Mouse (Mus musculus) CD4-positive, CD25-positive, alpha-beta regulatory T cell, adult 4 months (primary cell): ENCODE measurements at regions not wholly inside any gene's neighbourhood (a gene's known extent, or its start where the extent isn't known, plus 50 kb on each side); places are given as distances from the start of the nearest gene placed in this dataset.

Source experiments
- ATAC-seq: one replicate; pipeline ENCODE4 v1.8.0; 2017

DNA sequence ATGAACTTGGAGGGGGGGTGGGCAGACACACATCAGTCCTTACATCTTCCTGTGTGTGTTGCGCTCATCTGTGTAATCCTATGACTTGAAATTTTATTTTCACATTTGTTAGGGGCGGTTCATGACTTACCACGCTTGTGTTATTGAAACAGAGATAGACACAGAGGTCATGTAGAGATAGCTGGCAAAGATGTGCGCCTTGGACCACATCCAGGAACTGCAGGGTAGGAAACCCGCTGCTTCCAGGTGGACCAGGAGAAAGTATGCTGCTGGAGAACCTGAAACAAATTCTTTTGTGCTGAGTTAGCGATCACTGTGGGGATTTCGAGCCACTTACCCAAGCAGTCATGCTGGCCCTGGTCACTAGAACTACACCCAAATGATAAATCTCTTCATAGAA, 89.1 kb downstream of the Kcnj2 start:
- no peak for ATAC-seq

DNA sequence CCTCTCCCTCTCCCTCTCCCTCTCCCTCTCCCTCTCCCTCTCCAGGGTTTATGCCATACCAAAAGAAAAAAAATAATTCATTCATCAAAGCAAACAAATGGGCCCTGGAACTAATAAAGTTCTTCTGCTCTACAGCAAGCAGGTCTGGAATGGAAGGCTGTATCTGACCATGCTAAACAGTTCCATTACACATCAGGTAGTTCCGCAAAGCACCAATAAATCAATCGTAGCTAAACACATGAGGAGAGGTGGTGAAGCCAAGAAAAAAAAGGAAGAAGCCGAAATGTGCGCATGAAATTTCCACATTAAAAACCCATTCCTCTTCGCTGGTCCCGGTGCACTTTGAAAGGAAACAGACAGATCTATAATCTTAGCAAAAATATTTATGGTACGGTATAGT, 89.8 kb downstream of the Kcnj2 start:
- no peak for ATAC-seq

DNA sequence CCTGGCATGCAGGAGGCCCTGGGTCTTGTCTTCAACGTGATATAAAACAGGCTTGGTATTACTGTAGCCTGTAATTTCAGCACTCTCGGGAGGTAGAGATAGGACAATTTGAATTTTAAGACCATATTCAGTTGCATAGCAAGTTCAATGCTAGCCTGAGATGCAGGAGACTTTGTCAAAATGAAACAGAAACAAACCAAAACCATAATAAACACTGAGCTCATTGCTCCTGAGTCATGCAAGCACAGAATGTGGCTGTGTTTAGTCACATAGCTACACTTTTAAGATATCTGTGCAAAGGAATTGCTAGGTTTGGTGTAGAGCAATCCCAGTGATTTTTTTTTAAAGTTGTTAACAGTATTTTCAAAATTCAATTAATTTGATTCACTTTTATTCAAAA, 93.3 kb downstream of the Kcnj2 start:
- ATAC-seq, result no peak

DNA sequence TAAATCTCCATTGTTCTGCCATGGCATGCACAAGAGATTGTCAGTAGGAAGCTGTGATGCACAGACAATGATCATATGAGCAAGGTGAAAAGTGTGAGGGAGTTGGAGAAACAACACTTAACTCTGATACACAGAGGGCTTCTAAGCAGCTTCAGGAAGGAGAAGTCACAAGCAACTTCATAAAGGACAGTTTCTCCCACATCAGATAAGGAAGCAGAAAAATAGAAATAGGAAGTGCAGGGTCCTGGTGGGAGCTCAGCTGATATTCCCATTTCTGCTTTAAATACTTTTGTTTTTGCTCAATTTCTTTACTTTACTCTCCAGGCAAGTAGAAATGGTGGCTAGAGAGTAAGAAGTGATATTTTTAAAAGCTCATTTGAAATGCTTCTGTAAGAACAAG, 98.9 kb downstream of the Kcnj2 start:
- no peak for ATAC-seq

DNA sequence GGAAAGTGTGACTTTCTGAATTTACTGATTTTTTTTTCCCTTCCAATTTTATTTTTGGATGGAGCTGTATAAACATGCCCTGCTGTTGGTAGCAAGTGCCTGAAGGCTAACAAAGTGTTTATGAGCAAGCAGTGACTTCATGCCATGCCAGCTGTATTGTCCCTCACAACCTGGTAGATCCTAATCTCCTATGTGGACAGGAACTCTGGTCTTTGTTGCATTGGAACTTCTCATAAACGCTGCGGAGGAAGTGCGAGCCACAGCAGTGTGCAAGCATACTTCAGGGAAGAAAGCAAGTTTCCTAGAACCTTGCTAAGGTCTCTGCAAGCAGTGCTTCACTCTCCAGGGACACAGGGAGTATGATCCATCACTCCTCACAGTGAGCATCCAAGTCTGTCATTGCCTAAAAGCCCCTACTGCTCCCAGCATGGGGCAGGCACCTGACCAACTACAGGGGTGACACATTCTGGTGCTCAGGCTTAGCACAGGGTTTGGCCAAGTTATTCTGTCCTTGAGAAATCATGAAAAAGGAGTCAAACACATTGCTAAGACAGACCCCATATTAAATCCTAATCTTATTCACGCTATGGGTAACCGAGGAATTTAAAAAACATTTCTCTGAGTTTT, 104.3 kb downstream of the Kcnj2 start:
- no peak for ATAC-seq

DNA sequence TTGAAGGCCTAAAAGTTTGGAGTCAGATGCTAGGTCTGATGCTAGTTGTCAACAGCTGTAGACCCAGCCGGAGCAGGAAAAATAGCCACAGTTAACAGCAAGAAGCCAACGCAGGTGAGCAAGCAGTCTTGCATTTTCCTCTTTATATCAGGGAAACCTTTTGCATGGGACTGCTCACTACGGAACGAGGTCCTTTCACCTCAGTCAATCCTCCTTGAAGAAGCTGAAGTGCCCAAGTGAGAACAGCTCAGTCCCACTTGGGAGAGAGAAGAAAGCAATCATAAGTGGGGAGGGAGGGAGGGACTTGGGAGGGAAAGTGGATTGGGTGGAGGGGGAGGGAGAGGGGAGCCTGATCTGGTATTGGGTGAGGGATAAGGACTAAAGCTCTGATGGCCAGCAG, 107.6 kb downstream of the Kcnj2 start:
- no peak for ATAC-seq

DNA sequence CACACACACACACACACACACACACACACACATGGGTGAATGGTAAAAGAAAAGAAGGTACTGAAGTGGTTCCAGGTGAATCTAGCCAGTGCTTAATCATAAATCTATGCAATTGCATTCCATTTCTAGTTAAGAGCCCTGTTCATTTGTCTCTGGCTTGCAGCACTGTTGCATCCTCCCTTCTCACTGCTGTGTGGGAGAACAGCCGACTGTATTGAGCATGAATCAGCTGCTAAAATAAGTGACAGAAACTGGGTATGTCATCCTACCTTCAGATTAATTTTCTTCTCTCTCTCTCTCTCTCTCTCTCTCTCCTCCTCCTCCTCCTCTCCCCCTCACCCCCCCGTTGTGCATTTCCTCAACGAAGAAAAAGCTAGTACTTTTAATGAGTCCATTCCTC, 109.6 kb downstream of the Kcnj2 start:
- no peak for ATAC-seq

DNA sequence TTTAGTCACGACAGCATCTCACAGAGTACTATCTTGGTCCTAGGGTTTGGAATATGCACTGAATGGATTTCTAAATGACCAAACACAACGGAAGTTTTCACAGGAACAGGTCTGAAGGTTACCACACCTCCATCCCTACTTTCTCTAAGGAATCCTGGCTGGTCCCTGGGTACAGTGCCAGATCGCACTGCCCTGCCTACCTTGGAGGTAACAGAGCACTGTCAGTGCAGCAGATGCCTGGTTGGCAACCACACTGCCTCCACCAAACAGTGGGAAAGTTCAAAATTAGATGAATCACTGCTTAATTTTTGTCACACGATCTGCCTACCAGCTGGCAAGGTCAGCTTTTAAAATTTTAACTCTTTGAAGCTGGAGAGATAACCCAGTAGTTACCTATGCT, 111.6 kb downstream of the Kcnj2 start:
- no peak for ATAC-seq

DNA sequence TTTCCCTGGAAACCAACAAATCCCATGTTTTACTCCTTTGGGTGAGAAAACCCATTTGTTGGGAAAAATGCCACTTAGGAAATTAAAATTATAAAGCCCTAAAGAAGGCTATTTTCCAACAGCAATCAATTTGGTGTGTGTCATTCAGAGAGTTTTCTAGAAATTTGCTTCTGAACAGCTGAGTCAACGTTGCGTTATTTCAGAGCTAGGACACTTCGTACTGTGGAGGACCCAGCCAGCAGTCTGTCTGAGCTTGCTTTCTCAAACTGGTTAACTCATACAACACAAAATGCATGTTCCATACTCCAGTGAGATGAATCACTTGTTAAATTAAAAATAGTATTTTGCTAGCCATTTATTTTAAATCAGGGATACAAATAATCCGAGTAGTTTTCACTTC, 131.5 kb downstream of the Kcnj2 start:
- ATAC-seq, result no peak

DNA sequence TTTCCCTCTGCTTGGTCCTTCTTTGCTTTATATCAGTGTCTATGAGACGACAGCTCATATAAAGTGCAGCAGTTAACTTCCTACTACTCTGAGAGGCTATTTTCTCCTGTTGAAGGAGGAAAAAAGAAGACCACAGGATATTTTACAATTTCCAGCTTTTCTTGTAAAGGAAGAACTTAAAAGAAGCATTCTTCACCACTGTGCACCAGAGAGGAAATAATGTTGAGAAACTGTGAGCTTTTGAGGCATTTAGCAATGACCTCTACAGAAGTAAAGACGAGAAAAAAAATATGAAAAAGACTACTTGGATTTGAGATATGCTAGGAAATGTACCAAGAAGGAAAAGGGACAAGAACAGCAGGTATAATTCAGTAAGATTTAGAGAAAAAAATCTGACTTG, 134.5 kb downstream of the Kcnj2 start:
- no peak for ATAC-seq

DNA sequence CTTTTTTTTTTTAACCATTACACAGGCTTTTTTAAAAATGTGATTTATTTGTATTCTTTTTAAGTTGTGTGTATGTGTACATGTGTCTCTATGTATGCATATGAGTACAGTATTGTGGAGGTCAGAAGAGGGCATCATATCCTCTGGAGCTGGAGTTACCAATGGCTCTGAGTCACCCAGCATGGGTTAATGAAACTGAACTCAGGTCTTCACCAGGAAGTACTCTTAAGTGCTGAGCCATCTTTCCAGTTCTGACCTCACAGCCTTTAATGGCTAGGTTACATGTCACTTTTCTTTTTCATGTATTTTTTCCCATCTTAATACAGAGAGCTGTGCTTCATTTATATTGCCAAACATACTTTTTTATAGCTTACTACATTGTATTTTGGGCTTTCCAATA, 136.8 kb downstream of the Kcnj2 start:
- ATAC-seq, result no peak

DNA sequence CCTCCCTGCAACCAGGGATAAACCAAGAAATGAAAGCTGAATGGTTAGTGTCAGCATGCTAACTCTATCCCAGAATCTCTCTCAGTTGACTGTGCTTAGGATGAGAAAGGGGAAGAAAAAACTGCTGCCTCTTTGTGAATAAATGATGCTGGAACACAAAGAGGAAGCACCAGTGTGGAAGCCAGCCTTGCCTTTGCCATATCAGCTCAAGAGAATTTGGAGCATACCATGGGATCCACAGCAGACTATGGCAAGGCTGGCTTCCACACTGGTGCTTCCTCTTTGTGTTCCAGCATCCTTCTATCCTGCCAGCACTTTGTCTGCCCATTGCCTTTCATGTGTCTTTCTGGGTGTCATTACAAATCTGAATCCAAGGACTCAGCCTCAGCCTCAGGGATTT, 144.6 kb downstream of the Kcnj2 start:
- no peak for ATAC-seq

DNA sequence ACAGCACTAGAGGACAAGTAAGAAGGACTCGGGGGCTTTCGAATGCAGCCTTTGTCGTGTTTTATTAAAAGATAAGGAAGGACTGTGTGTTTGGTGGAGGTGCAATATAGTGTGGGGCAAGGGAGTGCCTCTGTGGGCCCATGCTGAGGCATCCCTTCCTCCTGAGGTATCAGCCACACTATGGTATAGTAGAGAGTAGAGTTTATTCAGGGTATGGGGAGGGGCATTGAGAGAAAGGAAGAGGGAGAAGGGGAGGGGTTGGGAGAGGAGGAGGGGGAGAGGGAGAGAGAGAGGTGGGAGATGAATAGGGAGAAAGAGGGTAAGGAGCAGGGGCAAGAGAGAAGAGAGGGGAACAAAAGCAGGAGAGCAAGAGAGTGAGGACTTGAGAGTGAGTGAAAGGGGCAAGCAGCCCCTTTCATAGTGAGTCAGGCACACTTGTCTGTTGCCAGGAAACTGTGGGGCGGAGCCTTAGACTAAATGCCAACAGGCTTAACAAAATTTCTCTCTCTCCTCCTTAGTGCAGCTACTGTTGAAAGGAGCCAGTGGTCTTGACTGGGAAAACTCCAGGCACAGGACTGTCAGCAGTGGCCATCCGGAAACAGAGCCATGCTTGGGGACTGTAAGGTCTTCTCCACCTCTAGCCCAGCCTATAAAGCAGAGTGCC, 146.2 kb downstream of the Kcnj2 start:
- ATAC-seq, result no peak

DNA sequence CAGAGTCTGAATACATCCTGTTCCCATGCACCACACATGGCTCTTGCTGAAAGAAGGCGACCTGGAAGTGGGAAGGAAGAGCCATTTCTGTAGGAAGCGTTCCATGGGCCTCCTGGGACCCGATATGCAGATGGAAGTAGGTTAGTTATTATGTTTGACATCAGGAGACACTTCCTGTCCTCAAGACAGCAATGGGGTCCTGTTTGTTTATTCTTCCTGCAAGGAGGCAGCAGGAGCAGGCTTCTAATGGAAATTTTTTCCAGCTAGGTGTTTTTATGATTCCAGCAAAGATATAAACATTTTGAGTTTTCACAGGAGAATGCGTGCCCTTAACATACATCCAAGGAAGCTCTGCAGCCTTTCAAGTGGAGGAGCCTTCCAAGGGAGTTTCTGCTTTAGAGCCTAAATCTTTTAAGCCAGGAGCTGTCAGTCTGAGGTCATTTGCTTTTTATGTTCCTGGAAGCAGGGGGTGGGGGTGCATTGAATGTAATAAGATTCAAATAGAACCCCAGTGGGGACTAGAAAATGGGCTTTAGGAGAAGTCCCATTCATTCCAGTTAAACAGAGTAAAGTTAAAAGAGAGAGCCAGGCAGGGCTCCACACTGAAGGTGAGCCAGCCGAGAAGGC, 146.9 kb downstream of the Kcnj2 start:
- no peak for ATAC-seq

DNA sequence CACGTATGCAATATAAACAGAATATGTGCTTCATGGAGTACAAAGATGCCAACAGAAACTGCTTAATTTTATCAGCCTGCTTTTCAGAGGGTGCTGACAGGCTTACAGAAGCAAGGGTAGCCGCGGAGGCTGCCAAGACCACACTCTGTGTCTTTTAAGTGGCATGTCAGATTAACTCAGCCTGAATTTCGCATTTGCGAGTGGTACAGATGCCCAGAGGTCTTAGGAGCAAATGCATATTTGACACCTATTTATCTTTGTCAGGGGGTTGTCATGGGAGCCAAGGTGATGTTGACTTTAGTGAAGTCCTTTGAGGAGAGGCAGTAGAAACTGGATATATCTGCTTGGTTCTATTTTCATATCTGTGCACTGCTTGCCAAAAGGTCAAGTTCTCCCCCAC, 149.0 kb downstream of the Kcnj2 start:
- no peak for ATAC-seq

DNA sequence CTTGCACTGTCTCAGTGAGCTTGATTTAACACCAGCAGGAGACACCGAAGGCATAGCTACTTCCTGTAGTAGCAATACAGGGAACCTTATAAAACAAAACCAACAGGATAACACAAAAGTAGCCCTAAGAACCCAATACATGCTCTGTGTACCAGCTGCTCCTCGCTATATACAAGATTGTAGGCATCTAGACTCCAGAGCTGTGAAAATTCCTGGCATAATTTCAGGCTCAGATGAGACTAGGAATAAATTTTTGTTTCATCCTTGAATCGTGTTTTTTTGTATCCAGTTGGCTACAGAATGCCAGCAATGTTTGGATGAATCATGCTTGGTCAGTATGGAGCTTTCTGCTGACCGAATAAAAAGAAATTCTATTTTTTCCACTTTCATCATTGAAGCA, 157.9 kb downstream of the Kcnj2 start:
- no peak for ATAC-seq

DNA sequence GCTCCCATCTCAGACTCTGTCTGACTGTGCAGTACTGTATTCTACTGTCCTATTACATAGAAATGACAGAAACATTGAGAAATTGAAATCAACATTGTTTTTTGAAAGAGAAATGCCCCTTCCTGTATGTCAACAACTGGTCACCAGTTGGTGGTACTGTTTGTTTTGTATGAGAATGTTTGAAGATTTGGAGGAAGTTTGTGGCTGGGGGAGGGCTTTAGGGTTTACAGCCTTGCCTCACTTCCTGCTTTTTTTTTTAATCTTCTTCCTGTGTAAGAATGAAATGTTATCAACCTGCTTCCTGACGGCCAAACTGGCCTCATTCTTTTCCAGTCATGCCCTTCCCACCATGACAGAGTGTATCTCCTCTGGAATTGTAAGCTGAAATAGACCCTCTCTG, 161.3 kb downstream of the Kcnj2 start:
- no peak for ATAC-seq

DNA sequence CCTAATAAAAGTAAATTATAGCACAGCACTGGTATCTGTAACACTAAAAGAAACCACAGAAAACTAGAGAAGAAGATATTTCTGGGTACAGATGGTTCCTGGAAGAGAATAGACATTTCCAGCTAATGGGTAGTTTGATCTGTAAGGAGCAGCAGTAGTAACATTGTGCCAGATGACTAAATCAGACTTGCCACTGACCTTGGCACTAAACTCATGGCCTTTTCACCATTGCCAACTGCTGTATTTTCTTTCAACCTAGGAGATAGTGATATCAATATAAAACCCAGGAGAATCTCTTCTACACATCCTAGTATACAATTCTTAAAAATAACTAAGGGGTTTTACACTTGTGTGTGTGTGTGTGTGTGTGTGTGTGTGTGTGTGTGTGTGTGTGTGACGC, 170.8 kb downstream of the Kcnj2 start:
- ATAC-seq, result no peak

DNA sequence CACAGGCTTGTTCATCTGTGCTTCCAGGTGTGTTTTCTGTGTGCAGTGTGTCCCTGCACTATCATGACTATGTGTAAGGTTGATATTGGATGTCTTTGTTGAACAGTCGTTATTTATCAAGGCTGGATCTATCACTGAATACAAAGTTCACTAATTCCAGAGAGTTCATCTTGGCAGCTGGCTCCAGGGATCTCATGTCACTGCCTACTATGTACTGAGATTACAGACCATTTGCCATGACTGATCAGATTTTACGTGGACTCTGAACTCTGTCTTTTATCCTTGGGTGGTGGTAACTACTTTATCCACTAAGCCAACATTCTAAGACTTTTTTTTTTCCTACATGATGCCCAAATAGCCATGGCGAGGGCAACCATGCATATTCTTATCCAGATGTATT, 173.8 kb downstream of the Kcnj2 start:
- ATAC-seq, result no peak

DNA sequence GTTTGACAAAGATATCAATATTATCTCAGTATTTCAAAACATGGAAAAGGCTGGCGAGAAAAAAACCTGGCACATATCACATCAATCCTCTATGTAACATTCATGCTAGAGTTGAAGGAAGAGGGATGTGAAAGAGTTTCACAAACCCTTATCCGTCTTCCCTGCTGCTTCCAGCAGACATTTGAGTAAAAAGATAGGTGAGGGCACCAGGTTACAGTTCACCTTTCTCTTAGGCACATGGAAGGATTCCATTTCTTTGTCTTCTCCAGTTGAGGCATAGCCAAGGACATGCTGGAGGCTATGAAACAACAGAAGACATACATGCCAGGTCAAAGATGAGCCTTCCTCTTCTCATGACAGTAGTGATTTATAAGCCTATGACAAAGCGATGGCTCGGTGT, 186.3 kb downstream of the Kcnj2 start:
- no peak for ATAC-seq

DNA sequence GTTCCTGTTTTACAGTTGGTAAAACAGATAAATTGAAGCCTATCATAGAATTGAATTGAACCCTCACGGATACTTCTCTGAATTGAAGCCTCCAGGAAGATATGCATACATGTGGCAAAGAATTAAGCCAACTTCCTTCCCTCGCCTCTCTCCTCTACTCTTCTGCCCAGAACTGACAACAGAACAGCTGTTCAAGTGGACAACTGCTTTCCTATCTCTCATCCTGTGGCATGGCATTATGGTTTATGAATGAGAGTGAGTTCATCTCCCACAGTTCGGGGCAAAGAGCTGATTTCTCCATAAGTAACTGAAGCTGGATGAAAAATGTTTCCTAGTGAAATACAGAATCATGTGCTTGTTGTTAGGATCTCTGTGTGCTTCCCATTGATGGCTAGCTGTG, 190.6 kb downstream of the Kcnj2 start:
- no peak for ATAC-seq

DNA sequence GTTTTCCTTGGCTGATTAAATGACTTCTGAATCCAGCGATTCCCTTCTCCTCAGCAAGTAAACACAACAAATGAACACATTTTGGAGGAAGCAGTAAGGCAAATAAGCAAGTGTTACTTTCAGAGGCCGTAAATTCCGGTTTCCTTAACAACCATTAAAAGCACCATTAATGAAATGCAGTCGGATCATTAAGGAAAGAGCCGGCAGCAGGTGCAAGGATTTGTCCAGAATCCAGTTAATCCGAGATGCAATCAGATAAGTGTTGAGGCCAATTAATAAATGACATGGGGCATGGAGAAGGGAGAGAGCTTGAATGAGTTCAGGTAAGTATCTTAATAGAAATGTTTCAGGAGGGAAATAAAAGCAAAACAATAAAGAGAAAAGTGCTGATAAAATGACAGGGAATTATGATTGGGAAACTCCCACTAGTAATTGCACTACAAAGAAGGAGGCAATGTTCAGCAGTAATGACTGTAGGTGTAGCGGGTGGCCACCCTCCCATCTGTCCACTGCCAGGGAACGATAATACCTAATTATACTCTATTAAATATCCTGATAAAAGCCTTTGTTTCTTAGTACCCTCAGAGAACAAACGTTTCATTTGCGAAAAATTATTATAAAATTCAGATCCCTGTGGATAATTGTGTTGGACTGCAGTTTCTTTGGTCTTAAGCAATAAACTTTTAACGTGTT, 194.9 kb downstream of the Kcnj2 start:
- ATAC-seq, result no peak

DNA sequence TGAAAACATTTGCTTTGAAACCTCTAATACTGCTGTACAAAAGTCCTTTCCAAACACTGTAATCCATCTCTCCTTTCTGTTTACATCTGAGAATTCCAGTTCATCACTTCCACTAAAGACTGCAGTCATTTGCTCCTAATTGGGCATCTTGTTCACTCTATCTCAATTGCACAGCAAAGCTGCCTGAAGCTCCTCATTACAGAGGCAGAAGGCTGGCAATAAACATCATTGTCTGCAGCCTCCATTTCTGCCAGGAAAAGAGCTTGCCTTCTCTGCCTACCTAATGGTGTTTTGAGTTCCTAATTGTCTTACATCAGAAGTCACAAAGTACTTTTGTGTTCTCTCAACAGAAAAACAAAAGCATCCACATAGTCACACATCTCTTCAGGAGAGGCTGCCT, 207.7 kb downstream of the Kcnj2 start:
- no peak for ATAC-seq

DNA sequence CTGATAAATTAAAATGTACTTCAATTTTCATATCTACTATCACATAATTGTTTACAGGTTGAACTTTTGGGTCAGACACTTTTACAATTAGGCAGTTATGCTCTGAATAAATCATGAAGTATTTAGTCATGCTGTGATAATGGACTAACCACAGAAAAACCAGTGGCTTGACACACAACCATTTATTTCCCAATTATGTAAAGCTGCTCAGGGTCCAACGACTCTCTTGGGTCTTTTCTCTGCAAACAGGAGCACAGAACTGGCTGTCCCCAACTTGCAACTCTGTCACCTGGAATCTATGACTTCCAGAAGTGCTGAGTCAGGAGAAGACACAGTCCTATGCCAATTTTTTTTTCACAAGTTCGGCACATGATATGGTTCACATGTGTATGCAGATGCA, 214.8 kb downstream of the Kcnj2 start:
- ATAC-seq, result no peak
